Comparison of ENCODE assay signal across 8 mouse cellular contexts in the genomic region with DNA sequence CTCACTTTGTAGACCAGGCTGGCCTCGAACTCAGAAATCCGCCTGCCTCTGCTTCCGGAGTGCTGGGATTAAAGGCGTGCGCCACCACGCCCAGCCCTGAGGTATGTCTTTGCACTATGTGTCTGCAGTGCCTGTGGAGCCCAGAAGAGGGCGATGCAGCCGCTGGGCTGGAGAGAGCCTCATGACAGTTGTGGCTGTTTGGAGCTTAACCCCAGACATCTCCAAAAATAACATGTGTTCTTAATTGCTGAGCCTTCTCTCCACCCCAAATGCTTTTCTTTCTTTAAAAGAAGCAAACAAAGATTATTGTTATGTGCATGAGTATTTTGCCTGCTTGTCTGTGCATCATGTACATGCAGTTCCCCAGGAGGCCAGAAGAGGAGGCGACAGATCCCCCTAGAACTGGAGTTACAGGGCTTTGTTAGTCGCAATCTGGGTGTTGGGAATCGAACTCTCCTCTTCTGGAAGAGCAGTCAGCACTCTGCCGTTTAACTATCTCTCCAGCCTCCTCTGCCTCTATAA. TPM values are rescaled to one million over a fixed set of nuclear protein-coding genes. Genes with fewer than 3 reads are reported as not detected.
DNase-seq lines count a peak whose midpoint lies in the region; ATAC-seq lines count a peak whose summit lies in the region.

No protein-coding gene starts in this region.

- no peak overlapping the region for H3K9ac ChIP-seq in forebrain, embryonic 11.5 days (ENCODE audit: low read length)
- peak overlapping the region; percentile 94; the same call in 1 of the 2 replicates for H3K9ac ChIP-seq in hindbrain, embryonic 14.5 days
- no peak overlapping the region for H3K9ac ChIP-seq in liver, embryonic 11.5 days (ENCODE audit: low read depth, low read length)

- H3K27me3 ChIP-seq in forebrain, embryonic 11.5 days (ENCODE audit: control insufficient read depth, insufficient read depth, low read length), result no peaks in the 10 kb centered on the region
- no peaks in the 10 kb centered on the region for H3K27me3 ChIP-seq in hindbrain, embryonic 14.5 days (ENCODE audit: control insufficient read depth, insufficient read depth, low read length)
- no peaks in the 10 kb centered on the region for H3K27me3 ChIP-seq in liver, embryonic 11.5 days (replicated peaks; ENCODE audit: control insufficient read depth, insufficient read depth, low read length)

- H3K4me2 ChIP-seq in forebrain, embryonic 11.5 days (ENCODE audit: low read depth, low read length, severe bottlenecking), result peak overlapping the region; percentile 40
- H3K4me2 ChIP-seq in hindbrain, embryonic 14.5 days (replicated peaks), result peak overlapping the region; percentile 93
- peak overlapping the region; percentile 70 for H3K4me2 ChIP-seq in liver, embryonic 11.5 days

- 82% methylated on average over 12 of the region's 12 CpGs for WGBS in forebrain, embryonic 11.5 days
- WGBS in hindbrain, embryonic 14.5 days, result 80% methylated on average over 12 of the region's 12 CpGs
- 68% methylated on average over 12 of the region's 12 CpGs for WGBS in liver, embryonic 11.5 days

- H3K36me3 ChIP-seq in forebrain, embryonic 11.5 days (ENCODE audit: control insufficient read depth, insufficient read depth, low read length), result no peaks in the 10 kb centered on the region
- H3K36me3 ChIP-seq in hindbrain, embryonic 14.5 days (replicated peaks; ENCODE audit: control insufficient read depth, insufficient read depth), result peaks cover 19% of the 10 kb centered on the region
- 0 out of 2 replicates have a peak, but pooled peaks cover 2% of the 10 kb centered on the region for H3K36me3 ChIP-seq in liver, embryonic 11.5 days (ENCODE audit: control insufficient read depth, insufficient read depth, low read length)

- peak overlapping the region; percentile 58 for H3K4me3 ChIP-seq in forebrain, embryonic 11.5 days (ENCODE audit: low read depth, low read length)
- peak overlapping the region; percentile 68 for H3K4me3 ChIP-seq in hindbrain, embryonic 14.5 days (replicated peaks; ENCODE audit: low read length)
- H3K4me3 ChIP-seq in liver, embryonic 11.5 days (ENCODE audit: low read depth, low read length), result peak overlapping the region; percentile 71

- DNase-seq in layer of hippocampus, postnatal 10 days (ENCODE audit: low spot score in 2 of 2), result peak; percentile 62 to 64
- no peak for DNase-seq in layer of hippocampus, postnatal 36 days
- peak; percentile 69 for DNase-seq in adrenal gland, postnatal 10 days
- DNase-seq in forebrain, embryonic 11.5 days (ENCODE audit: low spot score), result no peak
- no peak for DNase-seq in hindbrain, embryonic 14.5 days (ENCODE audit: low spot score)
- no peak for DNase-seq in liver, embryonic 11.5 days (ENCODE audit: low spot score)
- DNase-seq in natural killer cell, adult 2 months (ENCODE audit: low spot score in 2 of 2), result peak; percentile 44 to 67
- peak; percentile 77 for DNase-seq in thymus, postnatal 4 days

- ATAC-seq in forebrain, embryonic 11.5 days (replicated peaks; ENCODE audit: low FRiP score), result no peak
- ATAC-seq in hindbrain, embryonic 14.5 days (ENCODE audit: low FRiP score), result no peak; the same call in 1 of the 2 replicates
- ATAC-seq in liver, embryonic 11.5 days (replicated peaks; ENCODE audit: low FRiP score), result peak; percentile 7; the same call in 1 of the 2 replicates

- H3K27ac ChIP-seq in forebrain, embryonic 11.5 days (ENCODE audit: low read depth, low read length), result no peak overlapping the region
- peak overlapping the region; percentile 14; the same call in 1 of the 2 replicates for H3K27ac ChIP-seq in hindbrain, embryonic 14.5 days
- peak overlapping the region; percentile 93; the same call in 1 of the 2 replicates for H3K27ac ChIP-seq in liver, embryonic 11.5 days (ENCODE audit: low read depth, low read length)

- no peaks in the 10 kb centered on the region for H3K9me3 ChIP-seq in forebrain, embryonic 11.5 days (ENCODE audit: control insufficient read depth, low read length)
- no peaks in the 10 kb centered on the region for H3K9me3 ChIP-seq in hindbrain, embryonic 14.5 days (ENCODE audit: control insufficient read depth, low read length)
- H3K9me3 ChIP-seq in liver, embryonic 11.5 days (ENCODE audit: control insufficient read depth, low read length), result no peaks in the 10 kb centered on the region

- peaks cover 4% of the 10 kb centered on the region; the same call in 1 of the 2 replicates for H3K4me1 ChIP-seq in forebrain, embryonic 11.5 days (replicated peaks; ENCODE audit: control insufficient read depth, insufficient read depth, low read length)
- peaks cover 12% of the 10 kb centered on the region for H3K4me1 ChIP-seq in hindbrain, embryonic 14.5 days (replicated peaks; ENCODE audit: control insufficient read depth, insufficient read depth, low read length)
- H3K4me1 ChIP-seq in liver, embryonic 11.5 days (replicated peaks; ENCODE audit: control insufficient read depth, insufficient read depth, low read length), result peaks cover 12% of the 10 kb centered on the region

RNA-seq across cellular contexts. Expression of a gene that starts 0.7 kb away (rescaled TPM):
- total RNA-seq in layer of hippocampus, postnatal 10 days (2021), result 10 to 100 TPM; 12.2 to 17.3 TPM
- 10 to 100 TPM; 10.5 to 18.0 TPM for total RNA-seq in layer of hippocampus, postnatal 36 days (2021)
- total RNA-seq in adrenal gland, postnatal 10 days (2021), result 10 to 100 TPM; 50.6 to 68.2 TPM
- polyA plus RNA-seq in forebrain, embryonic 11.5 days (2014; fragmentation: Nextera tagmentation; extraction: Ambion mirVana), result 44.0 and 44.1 TPM in 2 replicates
- 16.0 and 21.3 TPM in 2 replicates for polyA plus RNA-seq in hindbrain, embryonic 14.5 days (2014; fragmentation: Nextera tagmentation; extraction: Ambion mirVana)
- 56.0 and 60.6 TPM in 2 replicates for polyA plus RNA-seq in liver, embryonic 11.5 days (2014; fragmentation: Nextera tagmentation; extraction: Ambion mirVana)

RNA-seq across cellular contexts. Expression of a gene that starts 1.0 kb away (rescaled TPM):
- 10 to 100 TPM; 60.7 to 63.1 TPM for total RNA-seq in layer of hippocampus, postnatal 10 days (2021)
- total RNA-seq in layer of hippocampus, postnatal 36 days (2021), result 10 to 100 TPM; 44.5 to 46.8 TPM
- total RNA-seq in adrenal gland, postnatal 10 days (2021), result 10 to 100 TPM; 59.0 to 68.5 TPM
- polyA plus RNA-seq in forebrain, embryonic 11.5 days (2014; fragmentation: Nextera tagmentation; extraction: Ambion mirVana), result 95.9 and 110 TPM in 2 replicates
- polyA plus RNA-seq in hindbrain, embryonic 14.5 days (2014; fragmentation: Nextera tagmentation; extraction: Ambion mirVana), result 91.0 and 93.5 TPM in 2 replicates
- 86.2 and 87.7 TPM in 2 replicates for polyA plus RNA-seq in liver, embryonic 11.5 days (2014; fragmentation: Nextera tagmentation; extraction: Ambion mirVana)

RNA-seq across cellular contexts. Expression of a gene that starts 8.7 kb away (rescaled TPM):
- 1,000 to 10,000 TPM; 1,094 to 1,136 TPM for total RNA-seq in layer of hippocampus, postnatal 10 days (2021)
- 1,000 to 10,000 TPM; 1,360 to 1,418 TPM for total RNA-seq in layer of hippocampus, postnatal 36 days (2021)
- under 1 TPM; 0.18 to 0.42 TPM for total RNA-seq in adrenal gland, postnatal 10 days (2021)
- 3.6 and 4.6 TPM in 2 replicates for polyA plus RNA-seq in forebrain, embryonic 11.5 days (2014; fragmentation: Nextera tagmentation; extraction: Ambion mirVana)
- polyA plus RNA-seq in hindbrain, embryonic 14.5 days (2014; fragmentation: Nextera tagmentation; extraction: Ambion mirVana), result 0.47 and 0.48 TPM in 2 replicates
- 0.57 and 0.74 TPM in 2 replicates for polyA plus RNA-seq in liver, embryonic 11.5 days (2014; fragmentation: Nextera tagmentation; extraction: Ambion mirVana)

RNA-seq across cellular contexts. Expression of a gene that starts 18.8 kb away (rescaled TPM):
- 1 to 10 TPM; 4.3 to 6.0 TPM for total RNA-seq in layer of hippocampus, postnatal 10 days (2021)
- 10 to 100 TPM in 1 of 2 experiments, 1 to 10 TPM in 1; 7.0 to 10.1 TPM for total RNA-seq in layer of hippocampus, postnatal 36 days (2021)
- 10 to 100 TPM in 1 of 2 experiments, 1 to 10 TPM in 1; 9.7 to 18.1 TPM for total RNA-seq in adrenal gland, postnatal 10 days (2021)
- 1.2 and 1.8 TPM in 2 replicates for polyA plus RNA-seq in forebrain, embryonic 11.5 days (2014; fragmentation: Nextera tagmentation; extraction: Ambion mirVana)
- polyA plus RNA-seq in hindbrain, embryonic 14.5 days (2014; fragmentation: Nextera tagmentation; extraction: Ambion mirVana), result 1.7 and 1.8 TPM in 2 replicates
- 9.7 and 10.5 TPM in 2 replicates for polyA plus RNA-seq in liver, embryonic 11.5 days (2014; fragmentation: Nextera tagmentation; extraction: Ambion mirVana)

RNA-seq across cellular contexts. Expression of a gene that starts 19.0 kb away (rescaled TPM):
- not detected for total RNA-seq in layer of hippocampus, postnatal 10 days (2021)
- total RNA-seq in layer of hippocampus, postnatal 36 days (2021), result under 1 TPM in 1 of 2 experiments, not detected in 1; 0.50 TPM
- total RNA-seq in adrenal gland, postnatal 10 days (2021), result not detected
- 0.45 and 0.55 TPM in 2 replicates for polyA plus RNA-seq in forebrain, embryonic 11.5 days (2014; fragmentation: Nextera tagmentation; extraction: Ambion mirVana)
- 0.22 TPM in 1 of 2 replicates, not detected in the other for polyA plus RNA-seq in hindbrain, embryonic 14.5 days (2014; fragmentation: Nextera tagmentation; extraction: Ambion mirVana)
- polyA plus RNA-seq in liver, embryonic 11.5 days (2014; fragmentation: Nextera tagmentation; extraction: Ambion mirVana), result 0.41 and 1.1 TPM in 2 replicates

Comparison
In these comparisons a context has a peak if more than half of its experiments do, and no peak if none do; other contexts are left out.
1. DNase-seq: peak in layer of hippocampus, postnatal 10 days (2 of 2), adrenal gland, postnatal 10 days (single experiment), natural killer cell, adult 2 months (2 of 2) and thymus, postnatal 4 days (single experiment); none in layer of hippocampus, postnatal 36 days (0 of 2), forebrain, embryonic 11.5 days (single experiment), hindbrain, embryonic 14.5 days (single experiment) and liver, embryonic 11.5 days (single experiment).
2. H3K4me2 ChIP-seq: peak in every context shown above with its lines; median percentile 93 in hindbrain, embryonic 14.5 days; 70 in liver, embryonic 11.5 days; 40 in forebrain, embryonic 11.5 days.
3. RNA of a gene that starts 8.7 kb away (total RNA-seq): 1,360 to 1,418 TPM in layer of hippocampus, postnatal 36 days and 1,094 to 1,136 TPM in layer of hippocampus, postnatal 10 days; 0.18 to 0.42 TPM in adrenal gland, postnatal 10 days; every median in the first group is over 100 times any median in the second.
4. Peak in every context shown above with its lines, with median percentiles within 50 percentile points of each other: H3K4me3 ChIP-seq.